Mouse (Mus musculus) brown adipose tissue, adult 24 weeks (tissue): ENCODE results near the gene Entpd2. TPM values are rescaled to one million over a fixed set of nuclear protein-coding genes. Genes with fewer than 3 reads are reported as not detected.

Experiments
- H3K27ac ChIP-seq: fragments of 200-500 bp; replicated peaks from 2 replicates; pipeline ENCODE4 v1.5.1; 2012; ENCODE audit warnings: low read depth, mild to moderate bottlenecking, low read length
- H3K4me1 ChIP-seq: fragments of 200-500 bp; 2 replicates; pipeline ENCODE4 v1.6.1; 2012; ENCODE audit warnings: low read length, mixed read lengths; ENCODE audit not compliant: control insufficient read depth, insufficient read depth, insufficient read length
- H3K4me3 ChIP-seq: fragments of 200-500 bp; 2 replicates; pipeline ENCODE4 v1.5.1; 2012; ENCODE audit warnings: low read depth, mild to moderate bottlenecking, low read length, moderate library complexity; ENCODE audit not compliant: insufficient read depth
- polyA plus RNA-seq: library from polyadenylated mRNA; stranded (reverse); fragments of >200 nt; gene quantifications from 2 replicates; pipeline ENCODE4 v1.2.4, GENCODE M21; 2012; ENCODE audit not compliant: missing spikeins, insufficient read depth, insufficient read length

Entpd2 gene
- polyA plus RNA-seq, 1 experiment = 11.3 TPM

DNA sequence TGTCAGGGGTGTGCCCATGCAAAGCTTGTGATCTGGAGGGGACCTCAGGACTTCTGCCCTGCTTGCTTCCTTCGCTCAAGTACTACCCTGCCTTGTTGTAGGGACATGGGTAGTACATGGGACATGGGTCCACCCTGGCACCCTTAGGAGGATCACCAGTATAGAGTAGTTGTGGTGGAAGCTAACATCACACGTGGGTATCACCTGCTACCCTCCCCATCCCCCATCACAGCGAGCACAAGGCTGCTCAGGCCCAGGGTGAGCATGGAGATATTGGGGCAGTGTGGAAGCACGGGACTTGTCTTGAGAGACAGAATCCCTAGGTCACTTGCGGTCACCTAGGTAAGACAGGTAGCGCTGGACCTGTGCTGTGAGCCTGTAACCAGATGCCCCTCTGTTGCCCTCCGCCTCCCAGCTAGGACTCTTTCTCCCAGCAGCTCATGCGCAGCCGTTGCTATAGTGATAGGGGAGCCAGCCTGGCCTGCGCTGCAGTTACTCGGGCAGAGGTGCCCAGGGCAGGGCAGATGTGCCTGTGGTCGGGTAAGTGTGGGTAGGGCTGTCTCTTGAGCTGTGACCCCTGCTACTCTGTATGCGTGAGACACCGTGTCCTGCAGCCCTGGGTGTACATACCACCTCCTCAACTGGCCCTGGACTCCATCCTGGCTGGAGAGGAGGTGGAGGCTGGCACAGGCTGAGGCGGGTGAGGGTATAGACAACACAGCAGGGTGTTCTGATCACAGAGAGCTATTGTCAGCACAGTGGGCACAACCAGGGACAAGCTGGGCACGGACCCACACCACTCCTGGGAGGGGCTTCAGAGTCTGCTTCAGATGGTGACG, 34.9 kb downstream of the Entpd2 start:
- Histone ChIP-seq H3K27ac (no peak overlapping the region), H3K4me3 (no peak overlapping the region), H3K4me1 (peaks cover 2% of the 10 kb centered on the region; the same call in 1 of the 2 replicates)

DNA sequence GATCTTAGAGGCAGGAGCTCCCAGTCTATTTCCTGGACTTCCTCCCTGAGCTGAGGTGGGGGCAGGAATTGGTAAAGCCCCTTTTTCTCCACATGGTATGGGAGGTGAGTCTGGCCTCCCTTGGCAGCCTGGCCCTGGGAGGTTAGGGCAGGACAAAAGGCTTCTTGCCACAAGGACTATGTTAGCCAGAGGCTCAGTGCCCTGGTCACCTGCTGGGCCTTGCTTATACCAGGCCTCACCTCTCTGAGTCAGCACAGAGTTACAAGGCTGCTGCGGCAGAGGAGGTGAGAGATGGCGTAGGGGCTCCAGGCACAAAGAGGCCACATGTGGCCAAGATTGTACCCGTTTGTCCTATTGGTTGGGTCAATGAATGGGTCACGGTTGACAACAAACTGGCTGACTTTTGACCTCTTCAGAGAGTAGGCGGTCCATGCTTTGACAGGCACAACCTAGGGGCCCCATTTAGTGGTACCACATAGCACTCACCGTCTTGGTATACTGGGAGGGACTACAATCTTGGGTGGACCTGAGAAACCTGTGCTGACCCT, 35.7 kb downstream of the Entpd2 start:
- Histone ChIP-seq H3K4me1 (peaks cover 2% of the 10 kb centered on the region; the same call in 1 of the 2 replicates), H3K27ac (no peak overlapping the region), H3K4me3 (no peak overlapping the region)

- no peak overlapping the region for H3K27ac ChIP-seq
- H3K4me3 ChIP-seq = no peak overlapping the region
- peaks cover 2% of the 10 kb centered on the region; the same call in 1 of the 2 replicates for H3K4me1 ChIP-seq
These were observed 36.8 kb downstream of the Entpd2 start for GRCm38 (mm10) chr2:25432326-25433098.

GRCm38 (mm10) chr2:25433101-25433500, 37.4 kb downstream of the Entpd2 start:
- H3K4me3 ChIP-seq = no peak overlapping the region
- peaks cover 2% of the 10 kb centered on the region; the same call in 1 of the 2 replicates for H3K4me1 ChIP-seq
- no peak overlapping the region for H3K27ac ChIP-seq

DNA sequence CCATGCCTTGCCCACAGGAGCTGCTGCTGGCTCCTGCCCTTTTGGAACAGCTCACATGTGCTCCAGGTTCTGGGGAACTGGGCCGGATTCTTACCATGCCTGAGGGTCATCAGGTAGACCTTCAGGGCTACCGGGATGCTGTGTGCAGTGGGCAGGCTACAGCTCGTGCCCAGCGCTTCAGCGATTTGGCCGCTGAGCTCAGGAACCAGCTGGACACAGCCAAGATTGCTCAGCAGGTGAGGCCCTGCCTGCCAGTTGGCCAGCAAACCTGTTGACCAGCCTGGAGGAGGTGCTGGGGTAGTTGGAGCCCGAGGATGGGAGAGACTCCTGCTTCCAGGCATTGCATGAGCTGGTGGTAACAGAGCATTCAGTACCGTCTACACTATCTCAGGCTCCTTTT, 38.6 kb downstream of the Entpd2 start:
- Histone ChIP-seq H3K27ac (no peak overlapping the region), H3K4me1 (no peaks in the 10 kb centered on the region), H3K4me3 (no peak overlapping the region)

DNA sequence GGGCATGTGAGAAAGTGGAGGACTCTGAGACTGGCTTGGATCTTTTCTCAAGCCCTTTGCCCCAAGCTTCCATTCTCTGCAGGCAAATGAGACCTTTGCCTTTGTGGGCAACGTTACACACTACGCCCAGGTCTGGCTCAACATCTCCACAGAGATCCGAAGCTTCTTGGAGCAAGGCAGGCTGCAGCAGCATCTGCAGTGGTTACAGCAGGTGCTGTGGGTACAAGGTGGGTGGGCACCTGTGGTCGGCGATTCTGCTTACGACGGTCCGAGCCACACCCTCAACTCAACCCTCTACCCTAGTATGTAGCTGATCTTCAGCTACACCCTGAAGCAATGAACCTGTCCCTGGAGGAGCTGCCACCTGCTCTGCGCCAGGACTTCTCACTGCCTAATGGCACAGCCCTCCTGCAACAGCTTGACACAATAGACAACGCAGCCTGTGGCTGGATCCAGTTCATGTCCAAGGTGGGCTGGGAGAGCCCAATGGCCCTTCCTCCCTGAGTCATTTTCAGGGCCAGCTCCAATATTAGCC, 40.7 kb downstream of the Entpd2 start:
- no peaks in the 10 kb centered on the region for H3K4me1 ChIP-seq
- H3K4me3 ChIP-seq = no peak overlapping the region
- no peak overlapping the region for H3K27ac ChIP-seq

DNA sequence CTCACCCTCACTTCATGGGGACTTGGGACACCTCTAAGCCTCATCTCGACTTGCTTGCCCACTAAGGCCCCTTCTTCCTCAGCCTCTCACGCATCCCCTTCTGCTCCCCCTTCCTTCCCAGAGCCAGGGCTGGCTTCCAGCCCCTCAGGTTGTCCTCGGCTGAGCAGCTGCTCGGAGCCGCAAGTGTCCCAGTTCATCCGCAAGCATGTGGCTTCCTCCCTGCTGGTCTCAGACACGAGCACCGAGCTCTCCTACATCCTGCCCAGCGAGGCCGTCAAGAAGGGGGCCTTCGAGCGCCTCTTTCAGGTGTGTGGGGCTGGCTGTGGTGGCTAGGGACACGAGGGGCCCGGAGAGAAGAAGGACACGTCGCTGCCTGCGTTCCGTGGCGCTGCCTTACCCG, 45.4 kb downstream of the Entpd2 start:
- H3K4me3 ChIP-seq = no peak overlapping the region
- H3K4me1 ChIP-seq = no peaks in the 10 kb centered on the region
- H3K27ac ChIP-seq = no peak overlapping the region

GRCm38 (mm10) chr2:25442682-25443081, 47.0 kb downstream of the Entpd2 start:
- Histone ChIP-seq H3K4me1 (no peaks in the 10 kb centered on the region), H3K4me3 (no peak overlapping the region), H3K27ac (no peak overlapping the region)

Other genes starting within 250 kb of the Entpd2 start
- gene Nrarp, start 215.1 kb upstream of the Entpd2 start, polyA plus RNA-seq = 6.4 and 7.1 TPM in 2 replicates
- gene Tor4a, start 199.0 kb upstream of the Entpd2 start, polyA plus RNA-seq = 1.8 and 6.0 TPM in 2 replicates
- 15.4 and 19.0 TPM in 2 replicates for gene Nelfb, start 184.4 kb upstream of the Entpd2 start, polyA plus RNA-seq
- not detected in 2 replicates for gene Stpg3, start 181.2 kb upstream of the Entpd2 start, polyA plus RNA-seq
- gene Fam166a, start 177.1 kb upstream of the Entpd2 start, polyA plus RNA-seq = not detected in 2 replicates
- 193 and 284 TPM in 2 replicates for gene Tubb4b, start 171.2 kb upstream of the Entpd2 start, polyA plus RNA-seq
- not detected in 2 replicates for gene Slc34a3, start 161.5 kb upstream of the Entpd2 start, polyA plus RNA-seq
- gene Rnf224, start 159.1 kb upstream of the Entpd2 start, polyA plus RNA-seq = not detected in 2 replicates
- gene Rnf208, start 153.6 kb upstream of the Entpd2 start, polyA plus RNA-seq = not detected in 2 replicates
- gene Cysrt1, start 153.4 kb upstream of the Entpd2 start, polyA plus RNA-seq = not detected in 2 replicates
- gene AL732309.1, start 149.0 kb upstream of the Entpd2 start, polyA plus RNA-seq = 2.3 and 5.4 TPM in 2 replicates
- gene Tmem203, start 140.4 kb upstream of the Entpd2 start, polyA plus RNA-seq = 13.5 and 18.9 TPM in 2 replicates
- gene Tprn, start 133.3 kb upstream of the Entpd2 start, polyA plus RNA-seq = 1.7 and 3.7 TPM in 2 replicates
- gene Ssna1, start 123.4 kb upstream of the Entpd2 start, polyA plus RNA-seq = 41.7 and 44.0 TPM in 2 replicates
- 18.6 and 23.7 TPM in 2 replicates for gene Anapc2, start 123.4 kb upstream of the Entpd2 start, polyA plus RNA-seq
- not detected in 2 replicates for gene Tmem210, start 107.7 kb upstream of the Entpd2 start, polyA plus RNA-seq
- gene Lrrc26, start 106.0 kb upstream of the Entpd2 start, polyA plus RNA-seq = not detected in 2 replicates
- gene Grin1, start 76.7 kb upstream of the Entpd2 start, polyA plus RNA-seq = not detected in 2 replicates
- 11.3 and 16.0 TPM in 2 replicates for gene Man1b1, start 63.5 kb upstream of the Entpd2 start, polyA plus RNA-seq
- 11.1 and 15.0 TPM in 2 replicates for gene Dpp7, start 39.5 kb upstream of the Entpd2 start, polyA plus RNA-seq
- 6.1 and 9.1 TPM in 2 replicates for gene Uap1l1, start 30.2 kb upstream of the Entpd2 start, polyA plus RNA-seq
- gene Sapcd2, start 23.6 kb upstream of the Entpd2 start, polyA plus RNA-seq = not detected in 2 replicates
- gene Npdc1, start 3.5 kb downstream of the Entpd2 start, polyA plus RNA-seq = 32.5 and 41.5 TPM in 2 replicates
- gene Fut7, start 27.4 kb downstream of the Entpd2 start, polyA plus RNA-seq = not detected in 2 replicates
- 30.0 and 52.4 TPM in 2 replicates for gene Abca2, start 32.8 kb downstream of the Entpd2 start, polyA plus RNA-seq
- gene Clic3, start 61.0 kb downstream of the Entpd2 start, polyA plus RNA-seq = not detected in 2 replicates
- 195 and 218 TPM in 2 replicates for gene Paxx, start 65.2 kb downstream of the Entpd2 start, polyA plus RNA-seq
- 15.2 and 46.8 TPM in 2 replicates for gene Ptgds, start 74.2 kb downstream of the Entpd2 start, polyA plus RNA-seq
- gene Lcn12, start 98.0 kb downstream of the Entpd2 start, polyA plus RNA-seq = not detected in 2 replicates
- 41.1 and 47.3 TPM in 2 replicates for gene Fbxw5, start 104.9 kb downstream of the Entpd2 start, polyA plus RNA-seq
- gene C8g, start 105.8 kb downstream of the Entpd2 start, polyA plus RNA-seq = 6.6 and 9.2 TPM in 2 replicates
- 7.0 and 12.9 TPM in 2 replicates for gene Traf2, start 151.1 kb downstream of the Entpd2 start, polyA plus RNA-seq
- gene Edf1, start 162.0 kb downstream of the Entpd2 start, polyA plus RNA-seq = 398 and 454 TPM in 2 replicates
- 0.36 and 0.54 TPM in 2 replicates for gene Mamdc4, start 179.0 kb downstream of the Entpd2 start, polyA plus RNA-seq
- gene Phpt1, start 179.3 kb downstream of the Entpd2 start, polyA plus RNA-seq = 70.7 and 86.8 TPM in 2 replicates
- 0.44 TPM in 1 of 2 replicates, not detected in the other for gene Ajm1, start 185.9 kb downstream of the Entpd2 start, polyA plus RNA-seq
- gene Rabl6, start 212.6 kb downstream of the Entpd2 start, polyA plus RNA-seq = 29.2 and 42.8 TPM in 2 replicates
- gene Ccdc183, start 221.8 kb downstream of the Entpd2 start, polyA plus RNA-seq = not detected in 2 replicates
- gene Tmem141, start 226.1 kb downstream of the Entpd2 start, polyA plus RNA-seq = 30.9 and 34.5 TPM in 2 replicates
- gene Fcna, start 232.2 kb downstream of the Entpd2 start, polyA plus RNA-seq = 6.3 and 7.8 TPM in 2 replicates